Mouse (Mus musculus) testis, postnatal 14 days (tissue): Measurements from ENCODE around the gene Arrdc4.

Experiments
- DNase-seq: peaks from one replicate; pipeline ENCODE4 v3.0.0; 2021; ENCODE audit warnings: low spot score

The Arrdc4 gene

DNA sequence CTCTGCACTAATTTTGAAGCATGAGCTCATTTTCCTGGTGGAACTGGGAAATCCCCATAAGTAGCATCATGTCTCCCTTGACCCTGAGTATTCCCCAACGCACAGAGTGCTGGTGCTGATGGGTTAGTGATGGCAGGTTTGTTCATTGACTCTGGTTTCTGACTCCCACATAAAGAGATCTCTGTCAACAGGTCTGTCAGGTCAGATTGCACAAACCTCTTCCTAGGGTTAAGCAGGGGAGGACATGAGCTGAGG is 39.8 kb downstream of the Arrdc4 start:
- no peak for DNase-seq

- no peak for DNase-seq
These were observed 40.3 kb downstream of the Arrdc4 start for GRCm38 (mm10) chr7:68708563-68709318.

DNA sequence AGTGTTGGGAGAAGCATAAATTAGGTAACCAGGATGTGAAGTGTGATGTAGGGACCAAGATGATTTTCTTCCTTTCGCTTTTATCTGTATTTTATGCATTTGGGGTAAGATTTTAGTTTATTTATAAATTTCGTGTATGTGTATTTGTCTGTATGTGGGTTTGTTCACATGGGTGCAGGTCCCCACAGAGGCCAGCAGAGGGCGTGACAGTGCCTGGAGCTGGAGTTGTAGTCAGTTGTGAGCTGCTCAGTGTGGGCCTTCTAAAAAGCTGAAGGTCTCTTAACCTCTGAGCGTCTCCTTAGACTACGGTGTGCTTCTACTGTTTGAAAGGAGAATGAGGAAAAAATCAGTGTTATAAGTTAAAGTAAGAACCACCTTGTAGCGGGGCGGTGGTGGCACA is 43.9 kb downstream of the Arrdc4 start:
- DNase-seq, result peak; percentile 24

- DNase-seq, result no peak
These were observed 51.7 kb downstream of the Arrdc4 start for GRCm38 (mm10) chr7:68697313-68697712.

- DNase-seq, result no peak
These were observed 52.1 kb downstream of the Arrdc4 start for GRCm38 (mm10) chr7:68696908-68697307.

- no peak for DNase-seq
These were observed 52.6 kb downstream of the Arrdc4 start for GRCm38 (mm10) chr7:68696446-68696845.

- DNase-seq, result no peak
These were observed 56.3 kb downstream of the Arrdc4 start for GRCm38 (mm10) chr7:68692731-68693130.

DNA sequence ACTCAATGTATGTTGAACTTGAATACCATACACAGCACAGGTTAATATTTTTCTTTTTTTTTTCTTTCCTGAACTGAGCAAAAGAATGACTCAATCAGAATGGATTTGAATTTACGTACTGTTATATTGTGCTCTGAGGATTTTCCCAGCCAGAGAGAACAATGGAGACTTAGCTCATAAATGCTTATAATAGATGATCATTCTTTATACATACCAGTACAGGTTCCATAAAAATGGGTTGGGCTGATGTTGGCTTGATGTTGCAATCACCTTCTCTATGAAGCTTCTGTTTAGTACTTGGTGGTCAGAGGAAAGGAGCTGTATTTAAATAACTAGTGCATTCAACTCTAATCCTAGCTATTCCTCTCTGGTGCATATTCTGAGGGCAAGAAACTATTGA is 57.6 kb downstream of the Arrdc4 start:
- no peak for DNase-seq

- DNase-seq, result no peak
These were observed 61.9 kb downstream of the Arrdc4 start for GRCm38 (mm10) chr7:68687140-68687611.
